Mouse (Mus musculus): ENCODE measurements around the gene Ednra. TPM values are rescaled to one million over a fixed set of nuclear protein-coding genes. Genes with fewer than 3 reads are reported as not detected.
"Not testable (repeated sequence)": the region's sequence is repeated elsewhere in the genome, so short reads cannot be mapped to it uniquely, and the experiment has no call there.

Gene Ednra
- polyA plus RNA-seq, 1 experiment from 2014 or later: 4.3 TPM

DNA sequence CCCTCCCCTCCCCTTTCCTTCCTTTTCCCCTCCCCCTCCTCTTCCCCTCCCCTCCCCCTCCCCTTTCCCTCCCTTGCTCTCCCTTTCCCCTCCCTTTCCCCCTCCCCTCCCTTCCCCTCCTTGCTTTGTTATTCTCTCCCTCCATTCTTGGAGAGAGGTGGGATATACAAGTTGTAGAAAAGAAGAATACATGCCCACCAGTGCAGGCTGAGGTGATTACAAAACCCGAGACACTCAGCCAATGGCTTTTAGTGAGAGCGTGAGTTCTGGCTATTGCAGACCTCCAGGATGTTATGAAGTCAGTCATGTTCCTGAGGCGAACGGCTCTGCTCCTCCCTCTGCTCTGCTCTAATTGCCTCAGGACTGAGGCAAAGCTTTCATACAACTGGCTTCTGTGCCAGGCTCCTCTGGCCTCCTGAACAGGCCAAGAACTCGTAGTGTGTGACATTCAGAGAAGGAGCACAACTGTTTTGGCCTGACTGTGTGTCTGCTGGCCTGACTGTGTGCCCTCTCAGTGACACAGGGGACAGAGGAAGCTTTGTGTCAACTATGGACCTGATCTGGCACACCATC lies 28.7 kb downstream of the Ednra start:
- no peak for ATAC-seq
- no peak overlapping the region for H3K4me2 ChIP-seq (ENCODE audit: low read length)
- no peaks in the 10 kb centered on the region for H3K4me1 ChIP-seq (replicated peaks; ENCODE audit: control insufficient read depth, insufficient read depth, low read length)

GRCm38 (mm10) chr8:77695070-77695469 lies 29.2 kb downstream of the Ednra start:
- no peaks in the 10 kb centered on the region for H3K9me3 ChIP-seq (ENCODE audit: control insufficient read depth, low read length)
- no peak for ATAC-seq
- no peaks in the 10 kb centered on the region for H3K36me3 ChIP-seq (ENCODE audit: control insufficient read depth, insufficient read depth)
- H3K4me2 ChIP-seq (ENCODE audit: low read length): no peak overlapping the region
- WGBS: 87% methylated on average over 3 of the region's 3 CpGs
- H3K9ac ChIP-seq (replicated peaks; ENCODE audit: low read depth, low read length): no peak overlapping the region
- no peaks in the 10 kb centered on the region for H3K4me1 ChIP-seq (replicated peaks; ENCODE audit: control insufficient read depth, insufficient read depth, low read length)
- no peaks in the 10 kb centered on the region for H3K27me3 ChIP-seq (replicated peaks; ENCODE audit: control insufficient read depth, insufficient read depth, low read length)
- no peak overlapping the region for H3K4me3 ChIP-seq (replicated peaks; ENCODE audit: low read length)
- no peak overlapping the region for H3K27ac ChIP-seq (ENCODE audit: low read length)

More for the DNA sequence above, 28.7 kb downstream of the Ednra start:
- Histone ChIP-seq H3K9me3 (ENCODE audit: control insufficient read depth, low read length) (no peaks in the 10 kb centered on the region), H3K27ac (ENCODE audit: low read length) (no peak overlapping the region), H3K4me3 (replicated peaks; ENCODE audit: low read length) (no peak overlapping the region), H3K36me3 (ENCODE audit: control insufficient read depth, insufficient read depth) (no peaks in the 10 kb centered on the region), H3K9ac (replicated peaks; ENCODE audit: low read depth, low read length) (no peak overlapping the region), H3K27me3 (replicated peaks; ENCODE audit: control insufficient read depth, insufficient read depth, low read length) (no peaks in the 10 kb centered on the region)
- WGBS: 34% methylated on average over 5 of the region's 5 CpGs

- ATAC-seq: no peak
- Histone ChIP-seq H3K27ac (ENCODE audit: low read length) (no peak overlapping the region), H3K4me2 (ENCODE audit: low read length) (no peak overlapping the region), H3K9me3 (ENCODE audit: control insufficient read depth, low read length) (no peaks in the 10 kb centered on the region), H3K4me1 (replicated peaks; ENCODE audit: control insufficient read depth, insufficient read depth, low read length) (no peaks in the 10 kb centered on the region), H3K9ac (replicated peaks; ENCODE audit: low read depth, low read length) (no peak overlapping the region), H3K27me3 (replicated peaks; ENCODE audit: control insufficient read depth, insufficient read depth, low read length) (no peaks in the 10 kb centered on the region), H3K36me3 (ENCODE audit: control insufficient read depth, insufficient read depth) (no peaks in the 10 kb centered on the region), H3K4me3 (replicated peaks; ENCODE audit: low read length) (no peak overlapping the region)
- whole genome bisulfite sequencing: 93% methylated on average over 4 of the region's 4 CpGs
Measured at GRCm38 (mm10) chr8:77694588-77694987, 29.7 kb downstream of the Ednra start.

- not testable (repeated sequence) for H3K9me3 ChIP-seq (ENCODE audit: control insufficient read depth, low read length); H3K4me2 ChIP-seq (ENCODE audit: low read length); H3K4me3 ChIP-seq (replicated peaks; ENCODE audit: low read length); ATAC-seq; H3K36me3 ChIP-seq (ENCODE audit: control insufficient read depth, insufficient read depth); H3K27me3 ChIP-seq (replicated peaks; ENCODE audit: control insufficient read depth, insufficient read depth, low read length); H3K9ac ChIP-seq (replicated peaks; ENCODE audit: low read depth, low read length); H3K27ac ChIP-seq (ENCODE audit: low read length); H3K4me1 ChIP-seq (replicated peaks; ENCODE audit: control insufficient read depth, insufficient read depth, low read length)
- 90% methylated on average over 7 of the region's 7 CpGs for WGBS
Measured at GRCm38 (mm10) chr8:77689421-77690059, 34.7 kb downstream of the Ednra start.

DNA sequence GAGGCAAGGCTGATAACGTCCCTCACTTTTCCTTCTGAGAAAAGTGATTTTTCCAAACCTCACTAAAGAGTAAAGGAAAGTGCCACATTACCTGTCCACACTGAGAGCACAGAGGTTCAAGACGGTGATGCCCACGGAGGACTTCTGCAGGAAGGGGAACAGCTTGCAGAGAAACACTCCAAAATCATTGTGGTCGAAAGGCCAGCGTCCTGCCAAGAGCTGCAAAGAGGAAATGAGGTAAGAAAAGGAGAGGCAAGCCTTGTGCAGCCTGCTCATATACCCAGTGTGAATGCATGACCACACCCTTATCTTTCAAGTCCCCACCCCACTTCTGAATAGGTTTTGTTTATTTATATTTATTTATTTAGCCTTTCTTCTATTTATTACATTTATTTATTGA lies 35.3 kb downstream of the Ednra start:
- no peak for ATAC-seq
- Histone ChIP-seq H3K4me2 (ENCODE audit: low read length) (no peak overlapping the region), H3K4me1 (replicated peaks; ENCODE audit: control insufficient read depth, insufficient read depth, low read length) (no peaks in the 10 kb centered on the region), H3K36me3 (ENCODE audit: control insufficient read depth, insufficient read depth) (no peaks in the 10 kb centered on the region), H3K27ac (ENCODE audit: low read length) (no peak overlapping the region), H3K9ac (replicated peaks; ENCODE audit: low read depth, low read length) (no peak overlapping the region), H3K27me3 (replicated peaks; ENCODE audit: control insufficient read depth, insufficient read depth, low read length) (no peaks in the 10 kb centered on the region), H3K4me3 (replicated peaks; ENCODE audit: low read length) (no peak overlapping the region), H3K9me3 (ENCODE audit: control insufficient read depth, low read length) (no peaks in the 10 kb centered on the region)
- 82% methylated on average over 5 of the region's 5 CpGs for WGBS

GRCm38 (mm10) chr8:77684372-77684771 lies 39.9 kb downstream of the Ednra start:
- ATAC-seq: no peak
- WGBS: 96% methylated on average over 6 of the region's 6 CpGs
- no peak overlapping the region for H3K4me3 ChIP-seq (replicated peaks; ENCODE audit: low read length)
- H3K36me3 ChIP-seq (ENCODE audit: control insufficient read depth, insufficient read depth): no peaks in the 10 kb centered on the region
- H3K9ac ChIP-seq (replicated peaks; ENCODE audit: low read depth, low read length): no peak overlapping the region
- no peak overlapping the region for H3K4me2 ChIP-seq (ENCODE audit: low read length)
- no peak overlapping the region for H3K27ac ChIP-seq (ENCODE audit: low read length)
- H3K27me3 ChIP-seq (replicated peaks; ENCODE audit: control insufficient read depth, insufficient read depth, low read length): no peaks in the 10 kb centered on the region
- no peaks in the 10 kb centered on the region for H3K4me1 ChIP-seq (replicated peaks; ENCODE audit: control insufficient read depth, insufficient read depth, low read length)
- H3K9me3 ChIP-seq (ENCODE audit: control insufficient read depth, low read length): no peaks in the 10 kb centered on the region

- Histone ChIP-seq H3K4me3 (replicated peaks; ENCODE audit: low read length) (no peak overlapping the region), H3K4me1 (replicated peaks; ENCODE audit: control insufficient read depth, insufficient read depth, low read length) (no peaks in the 10 kb centered on the region), H3K4me2 (ENCODE audit: low read length) (no peak overlapping the region), H3K36me3 (ENCODE audit: control insufficient read depth, insufficient read depth) (no peaks in the 10 kb centered on the region), H3K27ac (ENCODE audit: low read length) (no peak overlapping the region), H3K27me3 (replicated peaks; ENCODE audit: control insufficient read depth, insufficient read depth, low read length) (no peaks in the 10 kb centered on the region), H3K9ac (replicated peaks; ENCODE audit: low read depth, low read length) (no peak overlapping the region), H3K9me3 (ENCODE audit: control insufficient read depth, low read length) (no peaks in the 10 kb centered on the region)
- no peak for ATAC-seq
- WGBS: 82% methylated on average over 6 of the region's 6 CpGs
Measured at GRCm38 (mm10) chr8:77683356-77684106, 40.7 kb downstream of the Ednra start.

DNA sequence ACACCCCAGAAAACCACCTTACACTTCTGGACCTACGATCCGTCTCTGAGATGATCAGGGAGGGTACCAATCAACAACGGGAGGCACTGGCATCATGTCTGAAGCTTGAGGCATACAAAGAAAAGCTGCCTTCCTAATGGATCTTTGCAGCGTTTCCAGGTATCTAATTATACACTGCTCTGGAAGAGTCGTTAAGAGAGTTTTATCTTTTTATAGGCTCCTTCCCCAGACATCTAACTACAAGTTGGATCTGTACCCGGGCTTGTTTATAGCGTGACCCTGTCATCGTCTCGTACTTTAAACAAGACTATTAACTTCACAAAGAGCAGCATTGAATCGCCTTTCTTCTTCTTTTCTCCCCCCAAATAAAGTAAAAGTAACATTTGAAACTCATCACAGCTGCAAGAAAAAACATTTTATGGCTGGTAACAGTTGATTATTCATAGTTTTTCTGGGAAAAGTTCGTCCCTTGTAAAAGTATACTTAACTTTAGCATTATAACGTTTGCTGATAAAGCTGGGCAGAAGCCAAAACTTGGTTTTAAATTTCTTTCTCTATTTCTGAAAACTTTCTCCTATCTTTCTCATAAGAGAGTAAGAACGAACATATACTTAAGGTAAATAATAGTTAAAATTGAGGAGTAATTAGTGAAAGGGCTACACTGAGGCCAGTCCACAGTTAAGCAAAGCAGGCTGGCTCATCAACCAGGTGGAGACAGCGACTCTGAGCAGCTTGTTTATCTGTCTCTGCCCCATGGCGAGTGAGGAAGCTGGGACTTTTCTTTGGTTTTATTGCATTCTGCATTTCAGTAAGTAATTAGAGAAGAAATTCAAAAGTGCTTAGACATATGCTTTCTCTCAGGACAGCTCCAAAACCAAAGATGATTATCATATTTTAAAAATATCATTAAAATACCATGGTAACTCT lies 42.0 kb downstream of the Ednra start:
- WGBS: 41% methylated on average over 15 of the region's 15 CpGs

DNA sequence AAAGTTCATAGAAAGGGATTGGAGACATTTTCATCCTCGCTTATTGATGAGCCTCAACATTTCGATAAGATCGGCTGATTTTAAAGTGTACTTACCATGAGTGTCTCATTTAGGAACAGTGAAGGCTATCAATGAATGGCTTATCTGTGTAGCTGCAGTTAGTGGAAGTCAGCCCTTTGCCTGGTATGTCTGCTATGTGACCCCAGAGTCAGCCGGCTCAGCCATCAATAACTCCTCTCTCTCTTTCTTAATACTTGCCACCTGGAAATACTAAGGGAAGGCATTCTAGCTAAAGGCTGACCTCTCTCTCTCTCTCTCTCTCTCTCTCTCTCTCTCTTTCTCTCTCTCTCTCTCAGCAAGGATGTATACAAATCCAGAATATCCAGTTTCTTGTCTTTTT lies 52.2 kb downstream of the Ednra start:
- Histone ChIP-seq H3K9ac (replicated peaks; ENCODE audit: low read depth, low read length) (no peak overlapping the region), H3K9me3 (ENCODE audit: control insufficient read depth, low read length) (no peaks in the 10 kb centered on the region), H3K27ac (ENCODE audit: low read length) (no peak overlapping the region), H3K4me3 (replicated peaks; ENCODE audit: low read length) (no peak overlapping the region), H3K4me2 (ENCODE audit: low read length) (no peak overlapping the region), H3K4me1 (replicated peaks; ENCODE audit: control insufficient read depth, insufficient read depth, low read length) (peaks cover 5% of the 10 kb centered on the region; the same call in 1 of the 2 replicates), H3K27me3 (replicated peaks; ENCODE audit: control insufficient read depth, insufficient read depth, low read length) (no peaks in the 10 kb centered on the region), H3K36me3 (ENCODE audit: control insufficient read depth, insufficient read depth) (no peaks in the 10 kb centered on the region)
- WGBS: 85% methylated on average over 4 of the region's 4 CpGs
- no peak for ATAC-seq

More for the DNA sequence above, 42.0 kb downstream of the Ednra start:
- H3K27me3 ChIP-seq (replicated peaks; ENCODE audit: control insufficient read depth, insufficient read depth, low read length): no peaks in the 10 kb centered on the region
- no peak overlapping the region for H3K4me3 ChIP-seq (replicated peaks; ENCODE audit: low read length)
- no peaks in the 10 kb centered on the region for H3K9me3 ChIP-seq (ENCODE audit: control insufficient read depth, low read length)
- H3K9ac ChIP-seq (replicated peaks; ENCODE audit: low read depth, low read length): no peak overlapping the region
- H3K4me2 ChIP-seq (ENCODE audit: low read length): no peak overlapping the region
- no peaks in the 10 kb centered on the region for H3K36me3 ChIP-seq (ENCODE audit: control insufficient read depth, insufficient read depth)
- no peaks in the 10 kb centered on the region for H3K4me1 ChIP-seq (replicated peaks; ENCODE audit: control insufficient read depth, insufficient read depth, low read length)
- ATAC-seq: no peak
- no peak overlapping the region for H3K27ac ChIP-seq (ENCODE audit: low read length)

Measured in forebrain, embryonic 16.5 days (tissue).